Mouse (Mus musculus): ENCODE measurements at regions not wholly inside any gene's neighbourhood (a gene's known extent, or its start where the extent isn't known, plus 50 kb on each side); places are given as distances from the start of the nearest gene placed in this dataset.
A peak's percentile ranks its signal among the peaks of the same experiment; 100 is the strongest.
"Not testable (repeated sequence)": the region's sequence is repeated elsewhere in the genome, so short reads cannot be mapped to it uniquely, and the experiment has no call there.

- DNase-seq (ENCODE audit: low spot score) = not testable (repeated sequence)
Observed at GRCm38 (mm10) chr10:22460386-22460785, 100.0 kb downstream of the Raet1d start.

GRCm38 (mm10) chr10:22460818-22461479 lies 100.6 kb downstream of the Raet1d start:
- DNase-seq (ENCODE audit: low spot score) = not testable (repeated sequence)

- DNase-seq (ENCODE audit: low spot score) = not testable (repeated sequence)
Observed at GRCm38 (mm10) chr10:22461480-22462050, 101.2 kb downstream of the Raet1d start.

GRCm38 (mm10) chr10:22471722-22472330 lies 111.5 kb downstream of the Raet1d start:
- DNase-seq (ENCODE audit: low spot score) = not testable (repeated sequence)

- DNase-seq (ENCODE audit: low spot score) = peak; percentile 4
Observed at GRCm38 (mm10) chr10:22479860-22480259, 119.5 kb downstream of the Raet1d start.

GRCm38 (mm10) chr10:22487071-22487470 lies 126.7 kb downstream of the Raet1d start:
- DNase-seq (ENCODE audit: low spot score) = not testable (repeated sequence)

GRCm38 (mm10) chr10:22491806-22492347 lies 131.5 kb downstream of the Raet1d start:
- DNase-seq (ENCODE audit: low spot score) = not testable (repeated sequence)

- no peak for DNase-seq (ENCODE audit: low spot score)
Observed at GRCm38 (mm10) chr10:22495975-22496496, 135.7 kb downstream of the Raet1d start.

Measured in heart, adult 8-10 months (tissue).